Comparison of ENCODE assay signal across 35 mouse cellular contexts in the genomic region with DNA sequence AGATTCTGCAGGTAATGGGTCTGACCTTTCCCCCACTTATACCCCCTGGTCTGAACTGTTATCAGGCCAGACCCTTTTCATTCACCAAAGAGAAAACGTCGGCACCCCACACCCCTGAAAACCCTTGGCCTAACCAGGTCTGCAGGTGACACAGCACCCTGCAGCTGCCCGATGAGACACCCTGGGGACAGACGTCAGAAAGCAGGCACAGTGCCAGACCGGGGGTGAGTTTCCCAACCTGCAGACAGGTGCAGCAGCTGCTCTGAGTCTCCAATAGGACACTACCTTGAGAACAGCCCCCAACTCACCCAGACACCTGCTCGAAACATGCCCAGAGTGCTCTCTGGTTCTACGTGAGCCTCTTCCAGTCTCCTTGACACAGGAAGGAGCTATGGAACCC. TPM values are rescaled to one million over a fixed set of nuclear protein-coding genes. Genes with fewer than 3 reads are reported as not detected.
"Had no signal": no experiment of that assay in that cellular context is flagged by ENCODE, and none has a peak within 500 bp of the region (broad histone marks: within the 10 kb centered on the region; RNA-seq: fewer than 3 reads in every experiment).

No protein-coding gene starts in this region.

- DNase-seq: cerebellum, adult 2 months; cerebellum, adult 8-10 months; cerebellum, adult 9-10 months; cerebellum, adult 9-11 months; cerebellum, postnatal 10 days; cerebellum, postnatal 14 days; cerebellum, postnatal 25 days; cerebellum, postnatal 36 days; embryo, embryonic 11 days; forebrain, postnatal 0 days; gastrocnemius, adult 2 months; gastrocnemius, postnatal 10 days; gastrocnemius, postnatal 14 days; gastrocnemius, postnatal 25 days; gastrocnemius, postnatal 36 days; heart, adult 11 months; heart, adult 18-20 months; heart, adult 2 months had no signal

- ATAC-seq: forebrain, embryonic 13.5 days; forebrain, embryonic 14.5 days; forebrain, embryonic 15.5 days; forebrain, embryonic 16.5 days; forebrain, postnatal 0 days had no signal

- H3K27ac ChIP-seq: embryonic facial prominence, embryonic 10.5 days; embryonic facial prominence, embryonic 12.5 days; embryonic facial prominence, embryonic 13.5 days; embryonic facial prominence, embryonic 15.5 days; forebrain, embryonic 10.5 days; forebrain, embryonic 12.5 days; forebrain, embryonic 13.5 days; forebrain, embryonic 15.5 days; gastrocnemius, adult 2 months; heart, adult 2 months had no signal

- H3K9ac ChIP-seq: embryonic facial prominence, embryonic 12.5 days; embryonic facial prominence, embryonic 13.5 days; embryonic facial prominence, embryonic 15.5 days; forebrain, embryonic 12.5 days; forebrain, embryonic 13.5 days; forebrain, embryonic 15.5 days; forebrain, postnatal 0 days had no signal

- H3K27me3 ChIP-seq: embryonic facial prominence, embryonic 12.5 days; embryonic facial prominence, embryonic 13.5 days; embryonic facial prominence, embryonic 15.5 days; forebrain, embryonic 12.5 days; forebrain, embryonic 13.5 days; forebrain, embryonic 15.5 days had no signal

- H3K9me3 ChIP-seq: embryonic facial prominence, embryonic 10.5 days; embryonic facial prominence, embryonic 12.5 days; embryonic facial prominence, embryonic 13.5 days; embryonic facial prominence, embryonic 15.5 days; forebrain, embryonic 10.5 days; forebrain, embryonic 12.5 days; forebrain, embryonic 13.5 days; forebrain, embryonic 15.5 days had no signal

- H3K4me3 ChIP-seq: embryonic facial prominence, embryonic 10.5 days; embryonic facial prominence, embryonic 12.5 days; embryonic facial prominence, embryonic 13.5 days; embryonic facial prominence, embryonic 15.5 days; erythroblast, embryonic 14.5 days; forebrain, embryonic 10.5 days; forebrain, embryonic 12.5 days; forebrain, embryonic 13.5 days; forebrain, embryonic 15.5 days; gastrocnemius, adult 2 months; heart, adult 2 months had no signal

- H3K4me2 ChIP-seq: embryonic facial prominence, embryonic 12.5 days; embryonic facial prominence, embryonic 13.5 days; embryonic facial prominence, embryonic 15.5 days; forebrain, embryonic 12.5 days; forebrain, embryonic 13.5 days; forebrain, embryonic 15.5 days had no signal

RNA-seq across cellular contexts. Expression of a gene that starts 9.4 kb away (rescaled TPM):
- total RNA-seq: common myeloid progenitor, adult 5-6 weeks; gastrocnemius, adult 18-20 months; gastrocnemius, adult 2 months; gastrocnemius, adult 8-10 months; gastrocnemius, postnatal 10 days; gastrocnemius, postnatal 14 days; gastrocnemius, postnatal 25 days; gastrocnemius, postnatal 36 days; gastrocnemius, postnatal 4 days; granulocyte monocyte progenitor cell, adult 5-6 weeks; heart, adult 18-20 months; heart, adult 2 months had no signal
- polyA plus RNA-seq: embryonic facial prominence, embryonic 11.5 days; erythroblast, embryonic 14.5 days; heart, adult 2 months had no signal

RNA-seq across cellular contexts. Expression of a gene that starts 19.6 kb away (rescaled TPM):
- total RNA-seq: common myeloid progenitor, adult 5-6 weeks; granulocyte monocyte progenitor cell, adult 5-6 weeks had no signal

RNA-seq across cellular contexts. Expression of a gene that starts 21.3 kb away (rescaled TPM):
- total RNA-seq: granulocyte monocyte progenitor cell, adult 5-6 weeks had no signal
- polyA plus RNA-seq: erythroblast, embryonic 14.5 days had no signal
